Mouse (Mus musculus) heart, embryonic 16.5 days (tissue): ENCODE results near the gene Ucp3. TPM values are rescaled to one million over a fixed set of nuclear protein-coding genes. Genes with fewer than 3 reads are reported as not detected.

Experiments
- ATAC-seq: fragments of 200-750 bp; cut with Nextera tagmentation; replicated peaks from 2 replicates; pipeline ENCODE4 v1.8.0; 2017; ENCODE audit warnings: moderate number of reproducible peaks; ENCODE audit not compliant: insufficient read depth, low FRiP score; ENCODE audit errors: extremely low read depth
- H3K27ac ChIP-seq: fragments of 300-500 bp; sonication (generic); 2 replicates; pipeline ENCODE4 v1.5.1; 2014; ENCODE audit warnings: mild to moderate bottlenecking, low read length, control low read depth, moderate library complexity
- H3K27me3 ChIP-seq: fragments of 300-500 bp; sonication (generic); 2 replicates; pipeline ENCODE4 v1.6.1; 2014; ENCODE audit warnings: low read length, mixed read lengths; ENCODE audit not compliant: control insufficient read depth, insufficient read depth
- H3K36me3 ChIP-seq: fragments of 300-500 bp; sonication (generic); 2 replicates; pipeline ENCODE4 v1.6.1; 2014; ENCODE audit not compliant: control insufficient read depth, insufficient read depth
- H3K4me1 ChIP-seq: fragments of 300-500 bp; sonication (generic); 2 replicates; pipeline ENCODE4 v1.6.1; 2014; ENCODE audit warnings: low read length, mixed read lengths; ENCODE audit not compliant: control insufficient read depth, insufficient read depth
- H3K4me2 ChIP-seq: fragments of 300-500 bp; sonication (generic); 2 replicates; pipeline ENCODE4 v1.6.1; 2014; ENCODE audit warnings: low read depth, mild to moderate bottlenecking, control low read depth, low read length
- H3K4me3 ChIP-seq: fragments of 300-500 bp; sonication (generic); 2 replicates; pipeline ENCODE4 v1.5.1; 2014; ENCODE audit warnings: mild to moderate bottlenecking, control low read depth, low read length
- H3K9ac ChIP-seq: fragments of 300-500 bp; sonication (generic); 2 replicates; pipeline ENCODE4 v1.6.1; 2014; ENCODE audit warnings: low read length, control low read depth
- H3K9me3 ChIP-seq: fragments of 300-500 bp; sonication (generic); replicated peaks from 2 replicates; pipeline ENCODE4 v1.6.1; 2016; ENCODE audit warnings: low read length; ENCODE audit not compliant: control insufficient read depth
- WGBS: fragments of 180-500 bp; shearing (Covaris S2); extraction: QIAGEN DNeasy Blood & Tissue Kit; methylation state at CpG from one replicate; pipeline ENCODE4 v1.1.7; 2014; 5-methylcytosine and 5-hydroxymethylcytosine counted together
- polyA plus RNA-seq: library from polyadenylated mRNA; unstranded; fragments of >200 nt; fragmentation: Nextera tagmentation; extraction: Ambion mirVana; gene quantifications from 2 replicates; pipeline ENCODE4 v1.2.1, GENCODE M21; 2015

Gene Ucp3
- 0.25 and 0.30 TPM in 2 replicates for polyA plus RNA-seq

DNA sequence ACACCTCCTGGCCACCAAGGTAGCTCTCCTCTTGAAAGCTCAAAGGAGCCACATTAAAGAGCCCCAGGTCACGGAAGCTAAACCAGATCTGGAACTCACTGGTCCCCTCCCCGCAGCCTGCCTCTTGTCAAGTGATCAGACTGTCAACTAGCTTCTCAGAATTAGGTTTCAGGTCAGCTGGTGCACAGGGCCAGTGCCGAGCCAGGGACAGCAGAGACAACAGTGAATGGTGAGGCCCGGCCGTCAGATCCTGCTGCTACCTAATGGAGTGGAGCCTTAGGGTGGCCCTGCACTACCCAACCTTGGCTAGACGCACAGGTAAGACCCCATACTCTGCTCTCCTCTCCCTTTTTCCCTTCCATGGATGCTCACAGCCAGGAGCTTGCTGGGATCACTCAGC lies at the start of gene Ucp3:
TSS of gene Ucp3 (plus strand) at position 214 of the 400 bp plus-strand sequence.
- Histone ChIP-seq H3K27ac (no peak within 1 kb of the TSS), H3K4me1 (peaks cover 14% of the 10 kb centered on the region), H3K4me2 (no peak within 1 kb of the TSS), H3K4me3 (no peak within 1 kb of the TSS), H3K9ac (no peak within 1 kb of the TSS), H3K9me3 (no peaks in the 10 kb centered on the region), H3K27me3 (no peaks in the 10 kb centered on the region), H3K36me3 (peaks cover 6% of the 10 kb centered on the region; the same call in 1 of the 2 replicates)
- WGBS, result 64% methylated on average over 6 of the region's 6 CpGs
- no peak for ATAC-seq

DNA sequence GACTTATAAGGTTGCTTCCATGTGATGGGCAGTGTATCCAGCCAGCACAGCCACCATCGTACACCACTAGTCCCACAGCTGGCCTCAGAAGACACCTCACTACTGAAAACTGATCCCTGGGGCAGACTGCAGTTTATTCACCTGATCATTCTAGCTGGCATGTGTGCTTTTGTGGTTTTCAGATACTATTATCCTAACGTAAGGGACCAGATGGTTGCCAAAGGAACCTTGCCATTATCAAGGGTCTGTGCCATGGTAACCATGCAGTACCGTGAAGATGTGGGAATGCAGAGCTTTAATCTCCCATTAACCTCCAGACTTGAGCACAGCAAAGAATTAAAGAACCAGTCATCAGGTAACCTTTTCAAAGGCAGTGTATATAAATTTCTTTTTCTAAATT lies 47.0 kb upstream of the Ucp3 start:
- peaks cover 42% of the 10 kb centered on the region for H3K36me3 ChIP-seq
- WGBS, result 89% methylated on average over 3 of the region's 3 CpGs
- no peaks in the 10 kb centered on the region for H3K27me3 ChIP-seq
- H3K9me3 ChIP-seq, result no peaks in the 10 kb centered on the region
- H3K9ac ChIP-seq, result no peak overlapping the region
- no peak for ATAC-seq
- H3K4me2 ChIP-seq, result no peak overlapping the region
- H3K4me3 ChIP-seq, result no peak overlapping the region
- peaks cover 3% of the 10 kb centered on the region; the same call in 1 of the 2 replicates for H3K4me1 ChIP-seq
- H3K27ac ChIP-seq, result no peak overlapping the region

DNA sequence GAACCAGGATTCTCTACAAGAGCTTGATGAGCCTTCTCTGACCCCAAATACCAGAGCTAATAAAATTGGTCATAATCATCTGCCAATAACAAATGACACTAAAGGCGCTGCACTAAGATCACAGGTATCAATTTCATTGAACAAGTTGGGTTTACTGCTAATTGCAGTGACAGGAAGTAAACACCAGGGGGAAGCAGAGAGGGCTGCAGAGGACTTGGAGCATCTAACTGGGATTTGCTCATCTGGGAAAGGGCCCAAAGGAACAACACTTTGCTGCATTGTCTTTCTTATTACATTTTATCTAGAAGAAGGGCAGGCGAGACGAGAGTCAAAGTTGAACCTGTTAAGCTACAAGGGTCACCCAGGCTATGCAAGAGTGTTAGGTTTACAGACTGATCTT lies 43.7 kb upstream of the Ucp3 start:
- 43% methylated on average over 3 of the region's 3 CpGs for WGBS

DNA sequence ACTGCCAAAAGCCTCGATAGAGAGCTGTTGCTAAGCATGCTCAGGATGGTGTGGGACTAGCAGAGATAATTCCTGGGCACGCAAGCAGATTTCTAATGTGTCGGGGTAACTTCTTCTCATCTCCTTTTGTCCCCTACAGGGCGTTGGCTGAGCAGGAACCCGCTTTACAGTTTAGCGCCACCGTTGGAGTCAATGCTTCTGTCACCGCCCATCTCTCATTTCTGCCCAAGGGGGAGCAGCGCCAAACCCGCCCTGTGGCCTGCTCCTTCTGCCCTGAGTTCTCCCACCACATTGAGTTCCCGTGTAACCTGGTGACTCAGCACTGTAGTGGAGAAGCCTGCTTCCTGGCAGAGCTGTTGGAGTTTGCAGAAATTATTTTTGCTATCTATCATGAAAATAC lies 42.9 kb upstream of the Ucp3 start:
- H3K4me1 ChIP-seq, result peaks cover 4% of the 10 kb centered on the region; the same call in 1 of the 2 replicates
- no peak overlapping the region for H3K4me2 ChIP-seq
- no peaks in the 10 kb centered on the region for H3K9me3 ChIP-seq
- peaks cover 42% of the 10 kb centered on the region for H3K36me3 ChIP-seq
- H3K27ac ChIP-seq, result peak overlapping the region; percentile 22; the same call in 1 of the 2 replicates
- no peak overlapping the region for H3K4me3 ChIP-seq
- no peak for ATAC-seq
- H3K9ac ChIP-seq, result no peak overlapping the region
- WGBS, result 82% methylated on average over 11 of the region's 11 CpGs
- no peaks in the 10 kb centered on the region for H3K27me3 ChIP-seq

More for the DNA sequence above, 43.7 kb upstream of the Ucp3 start:
- ATAC-seq, result no peak
- no peak overlapping the region for H3K9ac ChIP-seq
- H3K9me3 ChIP-seq, result no peaks in the 10 kb centered on the region
- H3K36me3 ChIP-seq, result peaks cover 49% of the 10 kb centered on the region
- H3K27me3 ChIP-seq, result no peaks in the 10 kb centered on the region
- no peak overlapping the region for H3K4me2 ChIP-seq
- peaks cover 4% of the 10 kb centered on the region; the same call in 1 of the 2 replicates for H3K4me1 ChIP-seq
- no peak overlapping the region for H3K27ac ChIP-seq
- H3K4me3 ChIP-seq, result no peak overlapping the region

DNA sequence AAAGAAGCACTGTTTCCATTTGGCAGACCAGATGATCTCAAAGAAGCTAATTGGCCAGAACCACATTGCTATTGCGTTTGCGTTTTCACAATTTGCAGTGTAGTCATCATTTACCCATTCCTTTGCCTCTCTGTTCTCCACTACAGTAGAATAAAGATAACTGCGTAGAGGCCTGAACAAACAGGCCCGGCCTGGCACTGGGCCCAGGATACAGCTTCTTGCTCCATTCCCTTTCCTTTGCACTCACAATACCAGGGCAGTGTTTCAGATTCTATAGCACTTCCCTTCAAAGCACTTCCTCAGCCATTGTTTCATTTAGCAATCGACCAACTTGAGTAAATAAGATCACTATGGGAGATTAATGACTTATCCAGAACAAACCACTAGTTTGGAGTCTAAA lies 41.7 kb upstream of the Ucp3 start:
- peak overlapping the region; percentile 61 for H3K27ac ChIP-seq
- no peak overlapping the region for H3K9ac ChIP-seq
- no peaks in the 10 kb centered on the region for H3K27me3 ChIP-seq
- H3K9me3 ChIP-seq, result no peaks in the 10 kb centered on the region
- ATAC-seq, result peak; percentile 84
- WGBS, result 60% methylated on average over 5 of the region's 5 CpGs
- H3K36me3 ChIP-seq, result peaks cover 37% of the 10 kb centered on the region
- no peak overlapping the region for H3K4me3 ChIP-seq
- peaks cover 4% of the 10 kb centered on the region; the same call in 1 of the 2 replicates for H3K4me1 ChIP-seq
- H3K4me2 ChIP-seq, result no peak overlapping the region

DNA sequence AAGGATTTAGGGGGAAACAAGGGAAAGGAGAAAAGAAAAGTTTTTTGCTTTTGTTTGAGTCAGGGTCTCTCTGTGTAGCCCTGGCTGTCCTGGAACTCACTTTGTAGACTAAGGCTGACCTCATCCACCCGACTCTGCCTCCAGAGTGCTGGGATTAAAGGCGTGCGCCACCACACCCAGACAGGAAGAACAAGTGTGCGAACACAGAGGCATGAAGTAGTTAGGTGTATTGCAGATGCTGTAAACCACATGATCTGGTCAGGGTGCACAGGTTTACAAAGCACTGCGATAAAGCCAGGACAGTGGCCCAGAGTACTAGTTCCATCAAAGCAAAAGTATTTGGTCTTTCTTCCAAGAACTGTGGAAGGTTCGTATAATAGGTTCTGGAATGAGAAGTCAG lies 39.5 kb upstream of the Ucp3 start:
- Histone ChIP-seq H3K4me3 (no peak overlapping the region), H3K36me3 (peaks cover 43% of the 10 kb centered on the region), H3K9ac (no peak overlapping the region), H3K4me2 (no peak overlapping the region), H3K27ac (no peak overlapping the region), H3K27me3 (no peaks in the 10 kb centered on the region), H3K4me1 (peaks cover 4% of the 10 kb centered on the region; the same call in 1 of the 2 replicates), H3K9me3 (no peaks in the 10 kb centered on the region)
- no peak for ATAC-seq
- 94% methylated on average over 6 of the region's 6 CpGs for WGBS

DNA sequence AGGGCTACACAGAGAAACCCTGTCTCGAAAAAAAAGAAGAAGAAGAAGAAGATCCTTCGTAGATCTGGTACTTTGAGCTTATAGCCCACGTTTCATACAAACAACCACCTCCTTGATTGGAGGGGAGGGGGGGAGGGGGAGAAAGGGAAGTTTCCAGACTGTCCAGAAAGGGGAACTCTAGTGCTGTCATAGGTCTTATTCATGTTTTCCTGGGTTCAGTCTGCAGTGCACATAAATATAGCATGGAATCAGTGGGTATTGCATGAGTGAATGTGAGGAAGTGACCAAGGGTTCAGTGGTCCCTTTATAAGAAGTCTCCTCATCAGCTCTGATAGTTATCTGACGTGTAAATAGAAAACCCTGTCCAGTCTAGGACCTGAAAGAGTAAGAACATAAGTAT lies 29.1 kb upstream of the Ucp3 start:
- Histone ChIP-seq H3K4me2 (no peak overlapping the region), H3K9ac (no peak overlapping the region), H3K4me1 (no peaks in the 10 kb centered on the region), H3K36me3 (peaks cover 29% of the 10 kb centered on the region), H3K27ac (no peak overlapping the region), H3K9me3 (no peaks in the 10 kb centered on the region), H3K4me3 (no peak overlapping the region), H3K27me3 (no peaks in the 10 kb centered on the region)
- WGBS, result 87% methylated on average over 4 of the region's 4 CpGs
- no peak for ATAC-seq

DNA sequence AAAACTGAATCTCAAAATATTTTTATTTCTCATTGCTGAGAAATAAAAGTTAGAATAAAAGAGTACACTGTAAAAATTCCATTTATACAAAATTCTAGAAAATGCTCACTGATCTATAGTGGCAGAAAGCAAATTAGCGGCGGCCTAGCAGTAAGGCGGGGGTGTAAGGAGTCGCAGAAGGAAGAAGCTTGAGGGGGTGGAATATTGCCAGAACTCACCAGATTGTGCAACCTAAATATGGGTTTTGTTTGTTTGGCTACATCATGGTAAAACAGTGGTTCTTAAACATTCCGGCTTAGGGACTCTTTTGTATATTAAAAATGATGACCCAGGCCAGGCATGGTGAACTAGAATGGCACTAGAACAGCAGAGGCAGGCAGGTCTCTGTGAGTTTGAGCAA lies 26.5 kb upstream of the Ucp3 start:
- Histone ChIP-seq H3K27ac (no peak overlapping the region), H3K9me3 (no peaks in the 10 kb centered on the region), H3K4me1 (no peaks in the 10 kb centered on the region), H3K9ac (no peak overlapping the region), H3K27me3 (no peaks in the 10 kb centered on the region), H3K36me3 (peaks cover 34% of the 10 kb centered on the region), H3K4me2 (no peak overlapping the region), H3K4me3 (no peak overlapping the region)
- 97% methylated on average over 5 of the region's 5 CpGs for WGBS
- ATAC-seq, result no peak

DNA sequence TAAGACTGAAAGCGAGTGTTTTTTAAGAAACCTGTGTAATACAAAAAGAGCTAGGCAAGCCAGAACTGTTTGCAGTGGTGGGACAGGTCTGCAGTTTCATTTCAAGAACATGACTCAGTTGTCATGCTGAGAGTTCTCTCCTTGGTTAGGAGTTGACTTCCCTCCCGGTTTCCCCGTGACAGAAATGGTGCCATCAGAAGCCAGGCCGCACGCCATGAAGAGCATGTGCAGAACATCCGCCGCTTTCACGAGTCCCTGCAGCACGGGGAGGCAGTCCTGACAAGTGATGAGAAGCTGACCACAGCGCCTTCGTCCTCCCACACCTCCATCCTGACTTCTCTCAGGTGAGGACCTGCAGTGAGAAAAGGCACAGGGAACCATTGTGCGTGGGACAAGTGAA lies 24.3 kb upstream of the Ucp3 start:
- no peak overlapping the region for H3K27ac ChIP-seq
- no peak overlapping the region for H3K9ac ChIP-seq
- peaks cover 39% of the 10 kb centered on the region for H3K36me3 ChIP-seq
- 89% methylated on average over 12 of the region's 12 CpGs for WGBS
- ATAC-seq, result no peak
- no peaks in the 10 kb centered on the region for H3K27me3 ChIP-seq
- no peak overlapping the region for H3K4me3 ChIP-seq
- no peaks in the 10 kb centered on the region for H3K9me3 ChIP-seq
- H3K4me1 ChIP-seq, result no peaks in the 10 kb centered on the region
- H3K4me2 ChIP-seq, result no peak overlapping the region
